Mouse (Mus musculus) cerebellum, adult 2 months (tissue): ENCODE measurements around the gene Arhgef1.

Experiments used
- CTCF ChIP-seq: fragments of 200-500 bp; IDR thresholded peaks from 2 replicates; pipeline ENCODE4 v1.5.1; 2011; ENCODE audit warnings: low read depth, mild to moderate bottlenecking, control low read depth, low read length, moderate library complexity, borderline replicate concordance; ENCODE audit not compliant: insufficient read depth
- POLR2A ChIP-seq: fragments of 200-500 bp; IDR thresholded peaks from 2 replicates; pipeline ENCODE4 v1.6.1; 2011; ENCODE audit warnings: low read length, control low read depth, borderline replicate concordance; ENCODE audit not compliant: insufficient read depth

GRCm38 (mm10) chr7:24947316-24948048 is 44.8 kb downstream of the Arhgef1 start:
- TF ChIP-seq CTCF (no peak), POLR2A (no peak)
